Mouse (Mus musculus) midbrain, embryonic 14.5 days (tissue): ENCODE results near the gene Ppp1r12b. TPM values are rescaled to one million over a fixed set of nuclear protein-coding genes. Genes with fewer than 3 reads are reported as not detected.

Source experiments
- ATAC-seq: fragments of 200-750 bp; cut with Nextera tagmentation; 2 replicates; pipeline ENCODE4 v1.8.0; 2017; ENCODE audit warnings: moderate number of reproducible peaks, moderate library complexity; ENCODE audit not compliant: low FRiP score, low TSS enrichment
- DNase-seq: peaks from one replicate; pipeline ENCODE4 v3.0.0-alpha.2; 2015
- H3K27ac ChIP-seq: fragments of 300-500 bp; sonication (generic); replicated peaks from 2 replicates; pipeline ENCODE4 v1.5.1; 2014; ENCODE audit warnings: mild to moderate bottlenecking, low read depth, low read length, moderate library complexity
- H3K27me3 ChIP-seq: fragments of 300-500 bp; sonication (generic); 2 replicates; pipeline ENCODE4 v1.6.1; 2014; ENCODE audit warnings: low read length, control low read depth, mixed read lengths; ENCODE audit not compliant: control insufficient read depth, insufficient read depth
- H3K36me3 ChIP-seq: fragments of 300-500 bp; sonication (generic); 2 replicates; pipeline ENCODE4 v1.6.1; 2014; ENCODE audit warnings: low read length, control low read depth; ENCODE audit not compliant: control insufficient read depth, insufficient read depth
- H3K4me1 ChIP-seq: fragments of 300-500 bp; sonication (generic); 2 replicates; pipeline ENCODE4 v1.6.1; 2014; ENCODE audit warnings: mild to moderate bottlenecking, antibody characterized with exemption, low read length, control low read depth; ENCODE audit not compliant: control insufficient read depth, insufficient read depth
- H3K4me2 ChIP-seq: fragments of 300-500 bp; sonication (generic); 2 replicates; pipeline ENCODE4 v1.6.1; 2014; ENCODE audit warnings: mild to moderate bottlenecking, low read length, moderate library complexity
- H3K4me3 ChIP-seq: fragments of 300-500 bp; sonication (generic); replicated peaks from 2 replicates; pipeline ENCODE4 v1.5.1; 2014; ENCODE audit warnings: low read depth, low read length
- H3K9ac ChIP-seq: fragments of 300-500 bp; sonication (generic); replicated peaks from 2 replicates; pipeline ENCODE4 v1.6.1; 2014; ENCODE audit warnings: mild to moderate bottlenecking, low read length, moderate library complexity
- H3K9me3 ChIP-seq: fragments of 300-500 bp; sonication (generic); 2 replicates; pipeline ENCODE4 v1.6.1; 2016; ENCODE audit warnings: low read length, control low read depth, mixed read lengths; ENCODE audit not compliant: control insufficient read depth
- WGBS: fragments of 180-500 bp; shearing (Covaris S2); extraction: QIAGEN DNeasy Blood & Tissue Kit; methylation state at CpG from one replicate; pipeline ENCODE4 v1.1.7; 2014; 5-methylcytosine and 5-hydroxymethylcytosine counted together
- polyA plus RNA-seq: library from polyadenylated mRNA; unstranded; fragments of >200 nt; fragmentation: Nextera tagmentation; extraction: Ambion mirVana; gene quantifications from 2 replicates; pipeline ENCODE4 v1.2.1, GENCODE M21; 2014

Ppp1r12b gene
- polyA plus RNA-seq, 1 experiment from 2014 or later = 14.5 TPM

- no peak for DNase-seq
- Histone ChIP-seq H3K36me3 (peaks cover 7% of the 10 kb centered on the region; the same call in 1 of the 2 replicates), H3K4me2 (no peak overlapping the region), H3K9ac (no peak overlapping the region), H3K27me3 (no peaks in the 10 kb centered on the region), H3K4me1 (peaks cover 7% of the 10 kb centered on the region; the same call in 1 of the 2 replicates), H3K27ac (0 out of 2 replicates have a peak overlapping the region, but pooled peaks have one; percentile 20), H3K4me3 (no peak overlapping the region), H3K9me3 (no peaks in the 10 kb centered on the region)
- 56% methylated on average over 13 of the region's 13 CpGs for WGBS
- no peak for ATAC-seq
These were observed 200.1 kb downstream of the Ppp1r12b start for GRCm38 (mm10) chr1:134755548-134756189.

DNA sequence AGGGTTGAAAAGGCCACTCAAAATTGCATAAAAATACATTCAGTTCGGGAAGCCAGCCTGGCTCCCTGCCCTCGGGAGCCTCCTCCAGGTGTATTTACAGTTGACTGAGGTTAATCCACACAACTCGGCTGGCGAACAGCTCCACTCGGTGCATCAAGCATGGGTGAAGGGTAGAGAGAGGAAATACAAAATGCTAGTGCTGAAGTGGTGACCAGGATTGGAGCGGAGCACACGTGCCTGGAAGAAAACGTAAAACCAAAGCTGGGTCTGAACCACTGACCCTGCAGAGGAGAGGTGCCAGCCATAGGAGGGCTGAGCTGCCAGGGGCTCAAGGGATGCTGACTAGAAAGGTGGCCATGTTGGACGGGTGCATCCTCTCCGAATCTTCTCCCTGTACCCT is 200.9 kb downstream of the Ppp1r12b start:
- H3K27me3 ChIP-seq = no peaks in the 10 kb centered on the region
- DNase-seq (no peak), ATAC-seq (no peak)
- peaks cover 3% of the 10 kb centered on the region; the same call in 1 of the 2 replicates for H3K36me3 ChIP-seq
- H3K4me2 ChIP-seq = no peak overlapping the region
- no peak overlapping the region for H3K27ac ChIP-seq
- peaks cover 7% of the 10 kb centered on the region; the same call in 1 of the 2 replicates for H3K4me1 ChIP-seq
- WGBS = 82% methylated on average over 10 of the region's 10 CpGs
- H3K4me3 ChIP-seq = no peak overlapping the region
- H3K9me3 ChIP-seq = no peaks in the 10 kb centered on the region
- no peak overlapping the region for H3K9ac ChIP-seq

DNA sequence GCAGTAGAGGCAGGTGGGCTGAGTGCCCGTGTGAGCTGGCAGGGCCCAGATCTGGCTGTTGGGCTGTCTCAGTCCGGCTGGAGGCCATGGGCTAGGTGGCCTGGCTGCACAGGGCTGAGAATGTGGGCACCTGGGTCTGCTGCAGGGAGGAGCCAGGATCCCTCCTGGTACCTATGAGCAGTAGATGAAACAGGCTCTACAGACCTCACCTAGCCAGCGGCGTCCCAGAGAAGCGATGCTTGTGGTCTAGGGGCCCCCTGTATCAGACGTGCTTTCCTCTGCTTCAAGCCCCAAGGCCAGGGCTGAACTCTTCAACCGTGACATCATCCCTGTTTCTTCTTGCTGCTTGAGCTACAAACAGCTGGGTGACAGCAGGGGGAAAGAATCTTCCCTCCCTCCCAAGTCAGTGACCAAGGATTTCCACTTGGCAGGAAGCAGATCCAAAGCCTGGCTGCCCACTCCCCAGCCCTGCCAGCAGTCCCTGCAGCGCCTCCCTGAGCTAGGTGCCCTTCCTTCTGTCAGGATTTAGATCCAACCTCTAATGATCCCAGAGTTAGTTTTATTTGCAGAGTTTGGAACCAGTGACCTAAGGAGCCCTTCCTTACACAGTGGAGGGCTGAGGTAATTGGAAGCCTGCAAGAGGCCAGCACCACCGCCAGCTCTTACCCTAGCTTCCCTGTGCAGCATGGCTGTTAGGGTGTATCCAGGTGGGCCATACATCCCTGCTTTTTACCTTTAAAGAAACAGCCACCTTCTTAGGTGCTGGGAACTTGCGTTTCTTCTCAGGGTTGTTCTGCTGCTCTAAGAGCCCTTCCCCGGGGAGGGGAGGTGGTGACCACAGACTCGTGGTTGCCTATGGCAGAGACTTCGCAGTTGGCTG is 201.8 kb downstream of the Ppp1r12b start:
- ATAC-seq = no peak
- H3K9ac ChIP-seq = no peak overlapping the region
- peaks cover 7% of the 10 kb centered on the region; the same call in 1 of the 2 replicates for H3K4me1 ChIP-seq
- H3K4me3 ChIP-seq = no peak overlapping the region
- no peaks in the 10 kb centered on the region for H3K36me3 ChIP-seq
- 68% methylated on average over 13 of the region's 13 CpGs for WGBS
- DNase-seq = no peak
- H3K27ac ChIP-seq = no peak overlapping the region
- no peaks in the 10 kb centered on the region for H3K9me3 ChIP-seq
- no peak overlapping the region for H3K4me2 ChIP-seq
- H3K27me3 ChIP-seq = no peaks in the 10 kb centered on the region

- H3K4me1 ChIP-seq = peaks cover 7% of the 10 kb centered on the region; the same call in 1 of the 2 replicates
These were observed 203.3 kb downstream of the Ppp1r12b start for GRCm38 (mm10) chr1:134752447-134752846.

DNA sequence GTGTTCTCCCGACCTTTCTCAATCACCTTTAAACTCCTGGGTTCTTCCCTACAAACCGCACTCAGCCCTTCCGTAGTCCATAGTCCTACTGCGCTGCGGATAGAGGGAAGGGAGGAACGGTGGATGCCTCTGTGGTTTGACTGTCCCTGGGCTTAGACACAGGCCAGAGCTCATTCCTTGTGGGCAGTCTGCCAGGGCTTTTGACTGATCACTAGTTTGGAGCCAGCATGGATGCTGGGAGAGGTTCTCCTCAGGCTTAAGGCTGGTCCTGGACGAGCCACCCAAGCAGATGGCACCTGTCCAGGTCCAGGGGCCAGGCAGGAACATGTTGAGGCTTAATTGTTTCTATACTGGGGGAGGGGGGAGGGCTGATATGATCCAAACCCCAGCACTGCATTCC is 205.9 kb downstream of the Ppp1r12b start:
- Histone ChIP-seq H3K27ac (no peak overlapping the region), H3K9me3 (no peaks in the 10 kb centered on the region), H3K4me2 (no peak overlapping the region), H3K27me3 (no peaks in the 10 kb centered on the region), H3K4me3 (no peak overlapping the region), H3K9ac (no peak overlapping the region), H3K36me3 (no peaks in the 10 kb centered on the region), H3K4me1 (no peaks in the 10 kb centered on the region)
- 86% methylated on average over 7 of the region's 7 CpGs for WGBS
- peak; percentile 40 for DNase-seq
- no peak for ATAC-seq

More at GRCm38 (mm10) chr1:134752447-134752846, 203.3 kb downstream of the Ppp1r12b start:
- no peak overlapping the region for H3K27ac ChIP-seq
- ATAC-seq (no peak), DNase-seq (no peak)
- 78% methylated on average over 5 of the region's 5 CpGs for WGBS
- H3K9ac ChIP-seq = no peak overlapping the region
- no peak overlapping the region for H3K4me3 ChIP-seq
- H3K27me3 ChIP-seq = no peaks in the 10 kb centered on the region
- no peak overlapping the region for H3K4me2 ChIP-seq
- H3K36me3 ChIP-seq = no peaks in the 10 kb centered on the region
- no peaks in the 10 kb centered on the region for H3K9me3 ChIP-seq

DNA sequence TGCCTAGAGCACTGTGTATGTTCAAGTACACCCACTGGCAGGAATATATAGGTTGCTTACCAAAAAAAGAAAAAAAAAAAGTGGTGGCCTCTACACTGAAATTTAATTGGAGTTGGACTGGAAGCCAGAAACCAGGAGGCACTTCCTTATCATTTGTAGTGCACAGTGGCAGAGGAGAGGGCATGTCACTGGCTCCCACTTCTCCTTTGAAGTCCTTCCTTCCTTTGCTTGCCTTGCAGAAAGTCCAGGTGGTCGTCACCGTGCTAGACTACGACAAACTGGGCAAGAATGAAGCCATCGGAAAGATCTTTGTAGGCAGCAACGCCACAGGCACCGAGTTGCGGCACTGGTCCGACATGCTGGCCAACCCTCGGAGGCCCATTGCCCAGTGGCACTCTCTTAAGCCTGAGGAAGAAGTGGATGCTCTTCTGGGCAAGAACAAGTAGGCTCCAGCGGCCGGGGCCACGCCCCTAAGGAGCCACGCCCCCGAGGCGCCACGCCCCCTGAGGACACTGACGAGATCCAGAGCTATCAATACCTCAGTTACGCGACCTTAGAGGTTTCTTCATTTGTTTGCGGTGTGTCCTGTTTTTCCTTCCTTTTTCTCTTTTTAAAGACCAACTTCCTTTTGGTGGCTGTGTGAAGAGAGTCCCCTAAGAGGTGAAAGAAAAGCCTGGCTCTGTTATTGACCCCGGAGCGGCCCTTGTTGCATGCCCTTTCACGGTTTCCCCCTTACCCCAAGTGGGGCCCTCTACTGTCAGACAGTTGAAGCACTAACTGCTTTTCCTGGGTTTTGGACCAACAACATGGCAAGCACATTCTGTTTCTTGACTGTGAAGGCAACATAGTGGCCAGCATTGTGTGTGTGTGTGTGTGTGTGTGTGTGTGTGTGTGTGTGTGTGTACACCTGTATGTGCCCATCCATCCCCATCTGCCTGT is 208.2 kb downstream of the Ppp1r12b start:
- Histone ChIP-seq H3K4me2 (no peak overlapping the region), H3K27ac (no peak overlapping the region), H3K4me1 (no peaks in the 10 kb centered on the region), H3K9me3 (no peaks in the 10 kb centered on the region), H3K4me3 (no peak overlapping the region), H3K9ac (no peak overlapping the region), H3K27me3 (no peaks in the 10 kb centered on the region), H3K36me3 (no peaks in the 10 kb centered on the region)
- 22% methylated on average over 23 of the region's 23 CpGs for WGBS
- DNase-seq (no peak), ATAC-seq (no peak)

DNA sequence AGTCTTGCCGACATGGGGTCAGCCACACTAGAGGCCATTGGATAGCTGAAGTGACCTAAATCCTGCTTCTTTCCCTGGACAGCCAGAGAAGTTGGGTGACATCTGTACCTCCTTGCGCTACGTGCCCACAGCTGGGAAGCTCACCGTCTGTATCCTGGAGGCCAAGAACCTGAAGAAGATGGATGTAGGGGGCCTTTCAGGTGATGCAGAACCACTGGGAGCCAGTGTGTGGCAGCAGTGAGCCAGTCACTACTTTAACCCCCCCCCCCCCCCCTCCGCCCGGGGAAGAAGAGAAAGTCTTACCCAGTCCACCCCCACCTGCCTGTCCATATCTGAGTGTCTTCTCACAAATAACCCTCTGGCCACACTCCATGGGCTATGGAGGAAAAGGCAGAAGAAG is 210.1 kb downstream of the Ppp1r12b start:
- Histone ChIP-seq H3K4me2 (no peak overlapping the region), H3K36me3 (no peaks in the 10 kb centered on the region), H3K9me3 (no peaks in the 10 kb centered on the region), H3K27me3 (no peaks in the 10 kb centered on the region), H3K27ac (no peak overlapping the region), H3K4me1 (no peaks in the 10 kb centered on the region), H3K4me3 (no peak overlapping the region), H3K9ac (no peak overlapping the region)
- DNase-seq = no peak
- 54% methylated on average over 6 of the region's 6 CpGs for WGBS
- ATAC-seq = no peak

DNA sequence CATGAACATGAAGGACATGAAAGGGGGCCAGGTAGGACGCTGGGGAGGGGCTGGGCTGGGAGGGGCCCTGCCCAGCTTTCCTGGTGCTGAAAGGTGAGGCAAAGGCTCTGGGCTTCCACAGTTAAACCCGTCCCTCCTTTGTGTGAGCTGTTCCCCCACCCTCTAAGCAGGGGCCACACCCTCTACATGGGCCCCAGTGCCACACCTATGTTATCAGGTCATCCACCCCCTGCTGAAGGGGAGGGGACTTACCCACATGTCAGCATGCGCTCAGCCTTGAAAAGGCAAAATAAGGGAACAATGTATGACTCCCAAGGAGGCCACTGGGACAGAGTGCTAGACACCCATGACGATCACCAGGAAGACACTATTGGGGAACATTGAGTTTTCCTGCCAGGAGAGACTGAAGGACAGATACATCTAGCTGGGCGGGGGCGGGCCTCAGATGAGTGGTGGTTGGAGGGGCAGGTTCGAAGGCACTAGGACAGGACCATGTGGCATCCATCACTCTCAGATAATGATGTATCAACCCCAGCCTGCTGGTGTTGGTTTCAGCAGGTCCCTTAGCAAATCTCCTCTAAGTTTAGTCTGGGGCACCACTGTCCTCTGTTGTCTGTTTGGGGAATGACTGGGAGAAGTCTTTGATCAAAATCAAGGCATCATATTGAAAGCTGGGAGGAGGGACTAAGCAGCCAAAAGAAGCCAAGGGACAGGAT is 213.6 kb downstream of the Ppp1r12b start:
- H3K27me3 ChIP-seq = no peaks in the 10 kb centered on the region
- H3K36me3 ChIP-seq = no peaks in the 10 kb centered on the region
- 83% methylated on average over 7 of the region's 7 CpGs for WGBS
- ATAC-seq (no peak), DNase-seq (no peak)
- no peak overlapping the region for H3K4me2 ChIP-seq
- no peak overlapping the region for H3K4me3 ChIP-seq
- no peaks in the 10 kb centered on the region for H3K4me1 ChIP-seq
- H3K27ac ChIP-seq = no peak overlapping the region
- H3K9ac ChIP-seq = no peak overlapping the region
- H3K9me3 ChIP-seq = no peaks in the 10 kb centered on the region
